In the genomic region with DNA sequence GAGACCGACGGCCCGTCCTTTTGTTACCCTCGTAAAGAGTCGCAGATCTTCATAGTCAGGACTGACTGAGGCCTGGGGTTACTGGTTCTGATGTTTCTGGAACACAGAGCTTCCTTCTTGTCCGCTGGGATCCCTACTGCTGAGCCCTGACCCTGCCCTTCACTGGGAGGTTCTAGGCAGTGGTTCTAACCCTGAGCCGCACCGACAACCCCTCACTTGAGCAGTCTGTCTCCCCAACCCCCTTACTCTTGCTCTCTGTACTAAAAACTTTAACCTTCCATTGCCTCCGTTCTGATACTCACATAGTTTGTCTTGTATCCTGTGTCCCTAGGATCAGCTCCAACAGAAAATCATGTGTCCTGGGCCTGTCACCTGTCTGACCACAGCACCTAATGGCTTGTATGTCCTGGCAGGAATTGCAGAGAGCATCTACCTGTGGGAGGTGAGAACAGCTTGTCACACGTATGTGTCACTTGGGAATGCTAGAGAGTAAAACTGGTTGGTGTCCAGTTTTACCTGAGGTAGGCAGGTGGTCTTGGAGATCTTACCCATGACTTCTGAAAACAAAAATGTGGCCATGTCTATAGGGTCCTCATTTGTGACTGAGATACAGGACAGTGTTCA, we compare ENCODE assay signal across 9 mouse cellular contexts. TPM values are rescaled to one million over a fixed set of nuclear protein-coding genes. Genes with fewer than 3 reads are reported as not detected.
DNase-seq lines count a peak whose midpoint lies in the region; ATAC-seq lines count a peak whose summit lies in the region.
"Had no signal": no experiment of that assay in that cellular context is flagged by ENCODE, and none has a peak within 500 bp of the region (broad histone marks: within the 10 kb centered on the region; RNA-seq: fewer than 3 reads in every experiment).

No protein-coding gene starts in this region.

- peak overlapping the region; percentile 86 for H3K4me2 ChIP-seq in heart, embryonic 12.5 days
- peak overlapping the region; percentile 89 for H3K4me2 ChIP-seq in heart, embryonic 16.5 days (ENCODE audit: low read depth, low read length)

- intact Hi-C loops in gastrocnemius, postnatal 14 days (cut with DNase I; ENCODE audit: low total_unique reads) = no loop called here

- no peak overlapping the region for H3K27ac ChIP-seq in heart, embryonic 12.5 days (ENCODE audit: poor library complexity, severe bottlenecking)
- H3K27ac ChIP-seq in ES-E14 (ENCODE audit: insufficient read depth, low read depth, low read length, poor library complexity, severe bottlenecking) (no peak overlapping the region), macrophage (peak overlapping the region; percentile 87)
- H3K27ac ChIP-seq in heart, embryonic 16.5 days (ENCODE audit: low read length) = no peak overlapping the region

- in situ Hi-C loops in ES-E14 (cut with MboI; ENCODE audit: low sequenced_read_pairs in 2 of 2, unreplicated experiment in 2 of 2) = no loop called here

- H3K79me2 ChIP-seq in macrophage (ENCODE audit: inconsistent target) = peaks cover 17% of the 10 kb centered on the region

- 12% methylated on average over 10 of the region's 10 CpGs for WGBS in heart, embryonic 12.5 days
- WGBS in heart, embryonic 16.5 days = 13% methylated on average over 10 of the region's 10 CpGs
- WGBS in macrophage (ENCODE audit: missing documents) = 22% methylated on average over 10 of the region's 10 CpGs

- peaks cover 11% of the 10 kb centered on the region for H3K4me1 ChIP-seq in heart, embryonic 12.5 days (replicated peaks)
- peaks cover 2 to 18% of the 10 kb centered on the region in 2 experiments; a peak in 2 of 4 replicates for H3K4me1 ChIP-seq in ES-E14 (ENCODE audit: control insufficient read depth in 2 of 2, insufficient read depth in 2 of 2, low read length in 2 of 2, poor library complexity in 1 of 2)
- peaks cover 8% of the 10 kb centered on the region for H3K4me1 ChIP-seq in heart, embryonic 16.5 days (ENCODE audit: control insufficient read depth, insufficient read depth, low read length)

- no peak for DNase-seq in heart, adult 18-20 months
- DNase-seq in ES-E14 (ENCODE audit: low read depth, low spot score) = no peak
- no peak for DNase-seq in gastrocnemius, postnatal 14 days
- DNase-seq in frontal cortex, postnatal 36 days (ENCODE audit: low spot score in 2 of 2) = no peak

- H3K9ac ChIP-seq in heart, embryonic 12.5 days = peak overlapping the region; percentile 90
- peak overlapping the region; percentile 93 for H3K9ac ChIP-seq in ES-E14 (ENCODE audit: insufficient read depth, low read depth, low read length, poor library complexity, severe bottlenecking)
- peak overlapping the region; percentile 77 for H3K9ac ChIP-seq in heart, embryonic 16.5 days (ENCODE audit: low read length)

- peak overlapping the region; percentile 79 for H3K4me3 ChIP-seq in heart, embryonic 12.5 days
- H3K4me3 ChIP-seq in ES-E14 (ENCODE audit: insufficient read depth in 1 of 2, low read depth in 1 of 2, low read length in 2 of 2, poor library complexity in 1 of 2, severe bottlenecking in 1 of 2) = peak overlapping the region; percentile 86 to 94
- peak overlapping the region; percentile 78 for H3K4me3 ChIP-seq in heart, embryonic 16.5 days (ENCODE audit: low read length)
- H3K4me3 ChIP-seq in macrophage (ENCODE audit: inconsistent target) = peak overlapping the region; percentile 67

- no peaks in the 10 kb centered on the region for H3K27me3 ChIP-seq in heart, embryonic 12.5 days (replicated peaks)
- H3K27me3 ChIP-seq in heart, embryonic 16.5 days (ENCODE audit: control insufficient read depth, insufficient read depth, low read length) = no peaks in the 10 kb centered on the region
- H3K27me3 ChIP-seq: Patski had no signal

- ATAC-seq in heart, embryonic 12.5 days (ENCODE audit: insufficient number of reproducible peaks, low FRiP score) = no peak
- no peak for ATAC-seq in heart, embryonic 16.5 days (replicated peaks; ENCODE audit: extremely low read depth, insufficient read depth, low FRiP score)
- ATAC-seq in activated CD4-positive, CD25-positive, alpha-beta regulatory T cell, adult 4 months = no peak

- peaks cover 45% of the 10 kb centered on the region for H3K36me3 ChIP-seq in heart, embryonic 12.5 days
- H3K36me3 ChIP-seq in ES-E14 (ENCODE audit: control insufficient read depth, insufficient read depth, low read length, poor library complexity, severe bottlenecking) = peaks cover 38% of the 10 kb centered on the region
- peaks cover 28% of the 10 kb centered on the region for H3K36me3 ChIP-seq in heart, embryonic 16.5 days (ENCODE audit: control insufficient read depth, insufficient read depth)
- peaks cover 28% of the 10 kb centered on the region; the same call in 1 of the 2 replicates for H3K36me3 ChIP-seq in macrophage (ENCODE audit: inconsistent target)

- H3K9me3 ChIP-seq in heart, embryonic 12.5 days (replicated peaks) = no peaks in the 10 kb centered on the region
- H3K9me3 ChIP-seq in ES-E14 (ENCODE audit: control insufficient read depth, insufficient read depth, low read depth, low read length) = no peaks in the 10 kb centered on the region
- no peaks in the 10 kb centered on the region for H3K9me3 ChIP-seq in heart, embryonic 16.5 days (replicated peaks; ENCODE audit: control insufficient read depth, low read length)

RNA-seq across cellular contexts. Expression of gene Wdr18, which starts 0.8 kb away (rescaled TPM):
- 78.8 and 89.6 TPM in 2 replicates for polyA plus RNA-seq in heart, embryonic 12.5 days (2016; fragmentation: Nextera tagmentation; extraction: Ambion mirVana)
- total RNA-seq in heart, adult 18-20 months (2021) = 10 to 100 TPM; 33.1 to 33.6 TPM
- 155 and 195 TPM in 2 replicates for total RNA-seq in ES-E14 (2012; rRNA removed)
- polyA plus RNA-seq in heart, embryonic 16.5 days (2015; fragmentation: Nextera tagmentation; extraction: Ambion mirVana) = 69.6 TPM in 2 replicates
- total RNA-seq in macrophage (2018; cell fraction: chromatin; rRNA removed) = 10 to 100 TPM; 10.9 to 87.7 (median 33.0) TPM
- total RNA-seq in macrophage (2018; cell fraction: cytosol; rRNA removed) = 10 to 100 TPM in 22 of 26 experiments, 1 to 10 TPM in 4; 8.7 to 21.4 (median 14.7) TPM
- total RNA-seq in macrophage (2018; cell fraction: nucleus; rRNA removed) = 10 to 100 TPM in 20 of 26 experiments, 1 to 10 TPM in 6; 6.2 to 61.0 (median 13.9) TPM
- 11.4 to 31.4 TPM (median 18.8 TPM) in 3 replicates for polyA plus RNA-seq in macrophage (2018)
- polyA plus RNA-seq in activated CD4-positive, CD25-positive, alpha-beta regulatory T cell, adult 4 months (2017; shearing (Covaris generic)) = 10 to 100 TPM; 63.9 to 70.0 TPM
- total RNA-seq in gastrocnemius, postnatal 14 days (2021) = 10 to 100 TPM; 18.7 to 23.0 TPM

RNA-seq across cellular contexts. Expression of gene Grin3b, which starts 9.7 kb away (rescaled TPM):
- polyA plus RNA-seq in heart, embryonic 12.5 days (2016; fragmentation: Nextera tagmentation; extraction: Ambion mirVana) = 0.12 and 0.29 TPM in 2 replicates
- total RNA-seq in heart, adult 18-20 months (2021) = under 1 TPM; 0.57 to 0.67 TPM
- 0.36 and 0.74 TPM in 2 replicates for total RNA-seq in ES-E14 (2012; rRNA removed)
- polyA plus RNA-seq in heart, embryonic 16.5 days (2015; fragmentation: Nextera tagmentation; extraction: Ambion mirVana) = 0.25 and 0.35 TPM in 2 replicates
- total RNA-seq in macrophage (2018; cell fraction: chromatin; rRNA removed) = under 1 TPM in 6 of 26 experiments, not detected in 20; 0.20 to 0.71 (median 0.55) TPM
- under 1 TPM in 3 of 26 experiments, not detected in 23; 0.10 to 0.13 (median 0.13) TPM for total RNA-seq in macrophage (2018; cell fraction: cytosol; rRNA removed)
- total RNA-seq in macrophage (2018; cell fraction: nucleus; rRNA removed) = under 1 TPM in 5 of 26 experiments, not detected in 21; 0.30 to 0.75 (median 0.35) TPM
- not detected in 3 replicates for polyA plus RNA-seq in macrophage (2018)
- polyA plus RNA-seq in activated CD4-positive, CD25-positive, alpha-beta regulatory T cell, adult 4 months (2017; shearing (Covaris generic)) = not detected
- under 1 TPM; 0.11 to 0.25 TPM for total RNA-seq in gastrocnemius, postnatal 14 days (2021)

RNA-seq across cellular contexts. Expression of gene Tmem259, which starts 23.3 kb away (rescaled TPM):
- polyA plus RNA-seq in heart, embryonic 12.5 days (2016; fragmentation: Nextera tagmentation; extraction: Ambion mirVana) = 20.8 and 20.9 TPM in 2 replicates
- total RNA-seq in heart, adult 18-20 months (2021) = 100 to 1,000 TPM; 120 TPM
- total RNA-seq in ES-E14 (2012; rRNA removed) = 127 and 220 TPM in 2 replicates
- 10.6 and 13.5 TPM in 2 replicates for polyA plus RNA-seq in heart, embryonic 16.5 days (2015; fragmentation: Nextera tagmentation; extraction: Ambion mirVana)
- 100 to 1,000 TPM in 21 of 26 experiments, 10 to 100 TPM in 5; 84.6 to 188 (median 132) TPM for total RNA-seq in macrophage (2018; cell fraction: chromatin; rRNA removed)
- 10 to 100 TPM; 33.9 to 69.6 (median 55.1) TPM for total RNA-seq in macrophage (2018; cell fraction: cytosol; rRNA removed)
- total RNA-seq in macrophage (2018; cell fraction: nucleus; rRNA removed) = 100 to 1,000 TPM in 19 of 26 experiments, 10 to 100 TPM in 7; 57.2 to 171 (median 117) TPM
- polyA plus RNA-seq in macrophage (2018) = 37.3 to 67.6 TPM (median 52.3 TPM) in 3 replicates
- polyA plus RNA-seq in activated CD4-positive, CD25-positive, alpha-beta regulatory T cell, adult 4 months (2017; shearing (Covaris generic)) = 1 to 10 TPM; 1.9 to 3.8 TPM
- 10 to 100 TPM; 76.2 to 84.5 TPM for total RNA-seq in gastrocnemius, postnatal 14 days (2021)

RNA-seq across cellular contexts. Expression of gene Cnn2, which starts 27.6 kb away (rescaled TPM):
- polyA plus RNA-seq in heart, embryonic 12.5 days (2016; fragmentation: Nextera tagmentation; extraction: Ambion mirVana) = 302 and 307 TPM in 2 replicates
- 10 to 100 TPM; 28.3 to 32.6 TPM for total RNA-seq in heart, adult 18-20 months (2021)
- total RNA-seq in ES-E14 (2012; rRNA removed) = 94.1 and 159 TPM in 2 replicates
- polyA plus RNA-seq in heart, embryonic 16.5 days (2015; fragmentation: Nextera tagmentation; extraction: Ambion mirVana) = 218 and 255 TPM in 2 replicates
- 10 to 100 TPM in 1 of 26 experiments, 1 to 10 TPM in 15, under 1 TPM in 10; 0.44 to 23.6 (median 1.4) TPM for total RNA-seq in macrophage (2018; cell fraction: chromatin; rRNA removed)
- 1 to 10 TPM; 2.0 to 8.6 (median 4.4) TPM for total RNA-seq in macrophage (2018; cell fraction: cytosol; rRNA removed)
- total RNA-seq in macrophage (2018; cell fraction: nucleus; rRNA removed) = 1 to 10 TPM in 24 of 26 experiments, under 1 TPM in 2; 0.29 to 5.9 (median 2.2) TPM
- polyA plus RNA-seq in macrophage (2018) = 4.0 to 9.8 TPM (median 4.7 TPM) in 3 replicates
- 100 to 1,000 TPM; 828 to 877 TPM for polyA plus RNA-seq in activated CD4-positive, CD25-positive, alpha-beta regulatory T cell, adult 4 months (2017; shearing (Covaris generic))
- 10 to 100 TPM; 19.2 to 24.8 TPM for total RNA-seq in gastrocnemius, postnatal 14 days (2021)

RNA-seq across cellular contexts. Expression of gene Arid3a, which starts 33.9 kb away (rescaled TPM):
- 6.3 and 8.3 TPM in 2 replicates for polyA plus RNA-seq in heart, embryonic 12.5 days (2016; fragmentation: Nextera tagmentation; extraction: Ambion mirVana)
- 1 to 10 TPM; 1.0 to 1.1 TPM for total RNA-seq in heart, adult 18-20 months (2021)
- total RNA-seq in ES-E14 (2012; rRNA removed) = 10.8 and 16.3 TPM in 2 replicates
- polyA plus RNA-seq in heart, embryonic 16.5 days (2015; fragmentation: Nextera tagmentation; extraction: Ambion mirVana) = 1.5 and 2.3 TPM in 2 replicates
- 10 to 100 TPM; 12.0 to 74.5 (median 35.1) TPM for total RNA-seq in macrophage (2018; cell fraction: chromatin; rRNA removed)
- 10 to 100 TPM; 11.0 to 54.3 (median 34.8) TPM for total RNA-seq in macrophage (2018; cell fraction: cytosol; rRNA removed)
- total RNA-seq in macrophage (2018; cell fraction: nucleus; rRNA removed) = 10 to 100 TPM; 15.3 to 77.8 (median 34.3) TPM
- 13.8 to 37.4 TPM (median 29.1 TPM) in 3 replicates for polyA plus RNA-seq in macrophage (2018)
- 1 to 10 TPM; 2.1 to 2.5 TPM for polyA plus RNA-seq in activated CD4-positive, CD25-positive, alpha-beta regulatory T cell, adult 4 months (2017; shearing (Covaris generic))
- total RNA-seq in gastrocnemius, postnatal 14 days (2021) = 1 to 10 TPM; 2.4 to 2.7 TPM
